Mouse (Mus musculus) c-Kit-positive CD71-positive TER-119-positive erythroid progenitor cells, embryonic 14.5 days (primary cell): Measurements from ENCODE around the gene Cyb561d2.
"Not testable (repeated sequence)": the region's sequence is repeated elsewhere in the genome, so short reads cannot be mapped to it uniquely, and the experiment has no call there.

ENCODE experiments used
- DNase-seq: peaks from one replicate; pipeline ENCODE4 v3.0.0-alpha.2; 2013; ENCODE audit warnings: low spot score

Cyb561d2 gene

DNA sequence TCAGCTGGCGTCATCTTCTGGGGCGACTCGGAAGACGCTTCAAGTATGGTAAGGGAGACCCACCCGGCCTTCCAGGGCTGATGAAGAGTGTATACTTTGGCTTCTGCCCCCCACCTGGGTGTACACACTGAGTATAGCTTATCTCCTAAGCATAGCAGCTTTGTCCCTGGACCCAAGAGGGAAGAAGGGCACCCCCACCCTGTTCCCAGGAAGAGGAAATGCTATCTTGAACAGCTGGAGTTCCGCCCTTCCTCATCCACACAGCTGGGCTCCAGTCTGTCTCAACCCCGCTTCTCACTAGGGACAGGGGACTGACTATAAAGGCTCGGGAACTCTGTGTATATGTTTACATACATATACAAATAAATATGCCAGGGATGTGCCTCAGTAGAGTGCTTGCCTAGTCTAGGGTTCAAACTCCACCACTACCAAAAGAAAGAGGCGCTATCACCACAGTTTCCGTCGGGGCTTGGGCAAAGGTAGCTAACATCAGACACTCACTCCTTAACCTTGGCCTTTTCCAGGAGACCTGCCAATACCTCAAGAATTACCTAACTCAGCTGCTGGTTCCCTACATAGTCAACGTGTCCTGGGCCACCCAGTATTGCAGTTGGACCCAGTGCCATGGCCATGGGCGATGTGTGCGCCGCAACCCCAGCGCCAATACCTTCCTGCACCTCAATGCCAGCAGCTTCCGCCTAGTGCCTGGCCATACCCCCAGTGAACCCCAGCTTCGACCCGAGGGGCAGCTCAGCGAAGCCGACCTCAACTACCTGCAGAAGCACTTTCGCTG lies 29.7 kb upstream of the Cyb561d2 start:
- no peak for DNase-seq

DNA sequence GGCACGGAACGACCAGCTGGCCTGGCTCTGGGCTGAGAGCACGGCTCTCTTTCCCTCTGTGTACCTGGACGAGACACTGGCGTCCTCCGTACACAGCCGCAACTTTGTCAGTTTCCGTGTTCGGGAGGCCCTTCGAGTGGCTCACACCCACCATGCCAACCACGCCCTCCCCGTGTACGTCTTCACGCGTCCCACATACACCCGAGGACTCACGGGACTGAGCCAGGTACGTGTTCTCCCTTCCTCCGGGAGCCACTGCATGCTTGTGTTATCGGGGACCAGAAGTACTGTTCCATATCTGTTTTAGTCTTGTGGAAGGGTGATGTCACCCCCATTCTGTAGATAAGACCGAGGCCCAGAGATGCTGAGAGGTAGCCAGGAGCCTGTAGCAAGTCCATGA lies 28.9 kb upstream of the Cyb561d2 start:
- DNase-seq: peak; percentile 80

DNA sequence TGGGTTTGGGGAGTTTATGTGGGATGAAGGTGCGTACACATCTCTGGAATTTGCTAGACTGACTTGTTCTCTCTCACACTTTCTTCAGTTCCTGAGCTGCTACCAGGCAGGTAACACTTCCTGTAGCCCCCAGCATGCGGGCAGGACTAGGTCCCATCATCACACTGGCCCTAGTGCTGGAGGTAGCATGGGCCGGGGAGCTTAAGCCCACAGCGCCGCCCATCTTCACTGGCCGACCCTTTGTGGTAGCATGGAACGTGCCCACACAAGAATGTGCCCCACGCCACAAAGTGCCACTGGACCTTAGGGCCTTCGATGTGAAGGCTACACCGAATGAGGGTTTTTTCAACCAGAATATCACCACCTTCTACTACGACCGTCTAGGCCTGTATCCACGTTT lies 28.0 kb upstream of the Cyb561d2 start:
- no peak for DNase-seq

DNA sequence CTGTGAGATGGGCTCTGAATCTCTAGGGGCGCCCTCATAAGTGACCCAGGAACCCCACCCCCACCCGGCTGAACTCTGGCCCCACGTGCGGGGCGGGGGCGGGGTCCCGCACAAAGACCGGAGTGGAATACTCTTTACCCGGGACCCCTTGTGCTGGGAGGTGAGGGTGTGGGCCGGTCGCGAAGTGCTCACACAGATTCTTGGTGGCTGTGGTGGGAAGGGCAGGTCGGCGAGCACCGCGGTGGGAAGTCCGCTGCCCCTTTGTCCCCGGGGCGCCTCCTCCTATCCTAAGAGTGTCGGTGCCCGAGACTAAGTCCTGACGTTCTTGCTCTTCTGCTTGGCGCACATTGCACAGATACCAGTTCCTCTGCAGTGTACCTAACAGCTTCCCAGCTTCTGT lies 27.3 kb upstream of the Cyb561d2 start:
- no peak for DNase-seq

DNA sequence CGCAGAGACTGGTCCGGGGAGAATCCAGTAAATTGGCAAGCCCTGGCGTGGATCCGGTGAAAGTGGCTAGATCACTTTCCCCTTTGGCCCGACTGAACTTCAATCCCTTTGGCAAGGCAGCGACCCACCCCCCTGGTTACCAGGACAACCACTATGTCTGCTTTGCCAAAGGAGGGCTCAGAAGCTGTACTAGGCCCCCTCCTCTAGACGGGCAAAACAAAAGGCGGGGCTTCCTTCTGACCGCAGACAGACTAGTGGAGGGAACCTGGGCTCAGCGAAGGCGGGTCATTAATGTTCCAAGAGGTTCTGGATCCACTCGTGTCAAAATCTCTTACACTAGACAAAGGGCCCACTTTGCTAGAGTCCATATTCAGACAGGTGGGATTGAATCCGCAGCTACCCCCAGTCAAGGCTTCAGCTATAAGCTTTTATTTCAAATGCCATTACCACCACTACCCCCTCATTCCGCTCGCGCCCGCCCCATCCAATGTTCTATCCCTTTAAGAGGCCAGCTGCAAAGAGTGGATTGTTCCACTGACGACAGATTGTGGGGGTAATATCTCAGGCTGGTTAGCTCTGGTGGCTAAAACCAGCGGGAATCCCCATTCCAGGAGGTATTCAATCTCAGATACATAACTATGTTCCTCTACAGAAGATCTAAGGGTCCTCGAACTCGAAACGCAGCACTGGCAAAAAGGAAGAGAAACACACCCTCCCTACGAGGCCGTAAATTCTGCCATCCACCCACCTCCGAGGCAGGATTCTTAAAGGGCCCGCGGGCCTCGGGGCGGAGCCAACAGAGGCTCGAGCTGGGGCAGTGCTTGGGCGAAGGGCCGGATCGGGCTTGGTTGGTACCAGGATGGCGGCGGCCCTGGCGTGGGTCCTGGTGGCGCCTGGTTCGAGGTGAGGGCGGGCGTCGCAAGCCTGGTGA lies 26.6 kb upstream of the Cyb561d2 start:
- peak; percentile 89 for DNase-seq

DNA sequence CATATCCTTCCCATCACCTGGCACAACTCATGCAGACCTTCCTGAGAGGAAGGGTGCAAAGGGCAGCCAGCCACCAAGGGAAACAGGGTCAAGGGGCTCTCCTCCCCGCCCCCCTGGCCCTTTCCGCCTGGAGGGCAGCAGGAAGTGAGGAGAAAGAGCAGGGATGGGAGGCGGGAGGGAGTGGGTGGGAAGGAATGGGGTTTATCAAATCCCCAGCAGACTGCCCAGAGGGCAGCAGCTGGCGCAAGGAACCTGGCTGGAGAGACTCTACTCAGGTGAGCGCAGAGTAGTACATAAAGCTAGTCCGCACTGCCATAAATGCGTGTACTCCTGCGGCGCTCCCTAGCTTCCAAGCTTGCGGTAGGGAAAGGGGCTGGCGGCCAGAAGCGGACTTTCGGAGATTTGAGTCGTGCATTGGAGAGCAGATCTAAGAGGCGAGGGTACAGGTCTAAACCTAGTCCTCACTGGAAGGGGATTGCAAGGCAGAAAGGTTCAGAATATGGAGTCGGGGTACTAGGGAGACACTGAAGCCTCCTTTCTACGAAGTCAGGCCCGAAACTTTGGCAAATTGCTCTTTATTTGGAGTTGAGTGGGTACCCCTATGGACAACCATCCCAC lies 25.8 kb upstream of the Cyb561d2 start, which contains the start of gene Hyal2:
Hyal2 (plus strand) TSS at position 244 of the 618 bp plus-strand sequence.
- no peak for DNase-seq

DNA sequence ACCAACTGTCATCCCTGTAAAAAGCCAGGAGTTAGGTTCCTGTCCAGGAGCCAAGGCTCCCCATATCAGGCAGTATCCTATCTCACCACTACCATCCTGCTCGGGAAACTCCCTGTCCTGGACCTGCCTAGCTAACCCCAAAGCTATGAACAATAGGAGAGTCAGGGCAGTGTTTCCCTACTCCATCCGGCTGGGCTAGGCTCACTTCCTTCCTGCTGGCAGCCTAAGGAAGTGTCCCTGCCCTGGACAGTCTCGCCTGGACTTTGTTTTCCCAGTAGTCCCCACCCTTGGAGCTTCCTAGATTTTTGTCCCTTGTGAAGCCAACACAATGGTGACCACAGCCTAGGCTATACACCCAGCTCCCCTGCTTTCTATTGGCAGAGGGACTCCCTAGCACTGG lies 24.9 kb upstream of the Cyb561d2 start:
- DNase-seq: no peak

DNA sequence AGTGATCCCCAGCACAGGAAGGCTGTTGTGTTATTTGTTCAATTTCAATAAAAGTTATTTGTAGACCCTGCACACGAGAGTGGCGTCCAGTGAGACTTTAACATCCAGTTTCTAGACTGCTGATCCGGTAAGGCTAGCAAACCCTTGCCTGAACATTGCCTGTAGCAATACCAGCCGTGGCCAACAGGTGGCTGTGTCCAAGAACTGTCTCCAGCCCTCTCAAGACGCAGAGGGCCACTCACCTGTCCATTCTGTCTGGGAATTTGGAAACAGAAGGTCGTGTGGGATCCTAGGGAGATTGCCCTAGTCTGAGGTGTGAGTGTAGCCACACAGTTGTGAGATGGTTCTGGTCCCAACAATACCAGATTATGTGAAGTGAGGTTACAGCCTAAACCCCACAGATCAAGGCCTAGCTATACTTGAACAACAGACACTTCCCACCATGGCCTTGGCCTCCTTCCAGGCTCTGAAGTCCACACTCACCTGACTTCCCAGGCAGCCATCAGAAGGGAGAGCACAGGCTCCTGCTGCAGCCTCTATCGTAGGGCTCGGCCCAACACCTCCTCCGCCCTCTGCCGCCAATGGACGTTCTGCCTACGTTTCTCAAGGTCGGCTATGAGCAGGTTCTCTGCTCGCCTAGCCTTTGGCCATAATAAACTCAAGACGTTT lies 24.2 kb upstream of the Cyb561d2 start:
- DNase-seq: peak; percentile 85

DNA sequence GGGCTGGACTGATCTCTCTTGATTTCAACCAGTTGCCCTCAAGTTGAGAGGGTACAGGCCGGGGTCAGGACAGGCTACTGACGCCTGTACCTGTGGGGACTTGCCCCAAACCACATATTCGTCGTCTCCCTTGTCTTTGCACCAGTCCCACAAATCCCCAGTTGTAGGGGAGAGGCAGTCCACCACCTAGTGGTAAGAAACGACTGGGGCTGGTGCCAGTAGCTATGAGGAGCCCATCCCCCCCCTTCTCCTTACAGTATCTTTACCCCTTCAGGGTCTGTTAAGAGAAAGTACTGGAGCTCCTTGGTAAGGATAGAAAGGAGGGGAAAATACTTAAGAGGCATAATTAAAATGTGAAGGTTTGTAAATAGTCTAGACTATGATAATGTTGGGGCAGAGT lies 23.6 kb upstream of the Cyb561d2 start:
- DNase-seq: not testable (repeated sequence)

DNA sequence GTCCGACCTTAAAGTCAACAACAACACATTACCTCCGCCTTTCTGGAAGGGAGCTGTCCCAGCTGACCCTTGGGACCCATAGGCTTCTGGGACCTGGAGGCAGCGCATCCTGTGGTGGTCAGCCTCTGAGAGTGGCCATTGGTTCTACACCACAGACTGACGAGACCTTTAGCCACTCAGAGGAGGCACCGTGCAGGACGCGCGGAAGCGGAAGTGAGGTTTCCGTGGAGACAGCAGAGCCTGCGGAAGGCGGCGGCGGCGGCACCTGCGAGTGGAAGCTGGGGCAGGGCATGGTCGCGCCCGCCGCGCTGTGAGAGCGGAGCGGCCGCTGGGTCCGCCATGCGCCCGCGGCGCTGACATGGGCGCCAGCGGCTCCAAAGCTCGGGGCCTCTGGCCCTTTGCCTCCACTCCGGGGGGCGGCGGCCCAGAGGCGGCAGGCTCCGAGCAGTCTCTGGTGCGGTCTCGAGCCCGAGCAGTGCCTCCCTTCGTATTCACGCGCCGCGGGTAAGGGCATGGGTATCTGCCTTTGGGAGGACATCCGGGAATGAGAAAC lies 21.1 kb upstream of the Cyb561d2 start, which contains the start of gene Tusc2:
Tusc2 (plus strand) TSS at position 227 of the 553 bp plus-strand sequence.
- DNase-seq: peak; percentile 90

DNA sequence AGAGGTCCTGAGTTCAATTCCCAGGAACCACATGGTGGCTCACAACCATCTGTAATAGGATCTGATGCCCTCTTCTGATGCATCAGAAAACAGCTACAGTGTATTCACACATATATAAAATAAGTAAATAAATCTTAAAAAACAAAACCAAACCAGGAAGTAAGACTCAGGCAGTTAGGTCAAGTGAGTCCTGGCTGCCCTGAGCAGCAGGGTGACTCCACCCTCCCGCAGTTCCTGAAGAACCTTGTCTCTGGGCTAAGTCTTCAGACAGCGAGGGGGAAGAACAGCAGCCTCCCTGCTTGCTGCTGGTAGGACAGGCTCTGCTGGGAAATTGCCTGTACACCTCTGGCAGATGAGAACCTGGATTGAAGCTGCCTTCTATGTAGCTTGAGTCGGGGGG lies 14.4 kb upstream of the Cyb561d2 start:
- DNase-seq: no peak

DNA sequence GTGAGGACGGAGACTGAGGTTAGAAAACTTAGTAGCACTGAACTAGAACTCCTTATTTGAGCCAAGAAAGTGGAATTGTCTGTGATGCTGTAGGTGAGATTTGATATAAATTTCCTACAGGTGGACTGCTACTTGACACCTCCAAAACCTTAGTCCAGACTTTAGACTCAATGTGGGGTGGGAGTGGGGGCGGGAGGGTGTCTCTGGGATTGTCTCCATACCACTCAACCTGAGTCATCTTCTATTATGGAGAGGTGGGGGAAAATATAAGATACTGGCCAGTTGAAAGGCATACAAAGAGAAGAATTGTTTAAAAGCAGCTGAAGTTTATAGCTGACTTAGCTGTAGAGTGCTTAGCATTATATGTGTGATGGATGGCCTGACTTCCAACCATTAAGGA lies 13.7 kb upstream of the Cyb561d2 start:
- no peak for DNase-seq

DNA sequence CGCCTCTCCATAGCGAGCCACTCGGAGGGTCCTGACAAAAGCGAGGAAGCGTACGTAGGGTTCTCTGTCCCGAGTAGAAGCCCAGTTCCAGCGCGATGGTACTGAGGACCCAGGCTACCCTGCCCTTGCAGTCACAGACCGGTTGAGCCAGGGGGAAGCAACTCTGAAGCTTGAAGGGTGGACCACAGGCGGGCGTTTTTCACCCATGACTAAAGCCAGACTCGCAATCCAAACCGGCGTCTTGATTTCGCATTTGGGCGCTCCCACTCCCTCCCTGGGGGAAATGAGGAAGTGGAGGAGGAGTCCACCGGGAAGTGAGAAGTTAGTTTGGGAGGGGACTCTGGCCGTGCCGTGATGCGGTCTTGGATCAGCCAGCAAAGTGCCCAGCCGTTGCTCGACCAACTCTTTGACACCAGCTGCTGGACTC lies 13.1 kb upstream of the Cyb561d2 start:
- DNase-seq: no peak

DNA sequence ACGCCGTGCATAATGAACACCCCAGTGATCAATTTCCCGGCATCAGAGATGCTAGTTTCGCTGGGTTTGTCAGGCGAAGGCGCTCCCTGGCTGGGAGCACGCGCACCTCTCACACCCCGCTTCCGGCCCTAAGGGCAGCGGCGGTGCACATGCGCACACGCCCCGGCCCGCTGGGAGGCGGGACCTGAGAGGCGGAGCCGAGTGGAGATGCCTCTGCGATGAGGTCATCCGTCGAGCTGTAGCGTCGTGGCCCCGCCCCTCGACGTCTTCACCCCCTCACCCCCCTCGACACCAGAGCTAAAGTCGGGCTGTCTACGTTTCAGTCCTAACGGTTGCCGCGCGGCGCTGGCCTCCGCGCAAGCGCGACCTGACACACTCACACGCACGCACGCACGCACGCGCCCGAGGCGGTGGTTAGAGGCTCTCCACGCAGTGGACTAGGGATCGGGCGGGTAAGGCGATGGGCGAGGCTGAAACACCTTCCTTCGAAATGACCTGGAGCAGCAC lies 12.4 kb upstream of the Cyb561d2 start:
- peak; percentile 97 for DNase-seq

DNA sequence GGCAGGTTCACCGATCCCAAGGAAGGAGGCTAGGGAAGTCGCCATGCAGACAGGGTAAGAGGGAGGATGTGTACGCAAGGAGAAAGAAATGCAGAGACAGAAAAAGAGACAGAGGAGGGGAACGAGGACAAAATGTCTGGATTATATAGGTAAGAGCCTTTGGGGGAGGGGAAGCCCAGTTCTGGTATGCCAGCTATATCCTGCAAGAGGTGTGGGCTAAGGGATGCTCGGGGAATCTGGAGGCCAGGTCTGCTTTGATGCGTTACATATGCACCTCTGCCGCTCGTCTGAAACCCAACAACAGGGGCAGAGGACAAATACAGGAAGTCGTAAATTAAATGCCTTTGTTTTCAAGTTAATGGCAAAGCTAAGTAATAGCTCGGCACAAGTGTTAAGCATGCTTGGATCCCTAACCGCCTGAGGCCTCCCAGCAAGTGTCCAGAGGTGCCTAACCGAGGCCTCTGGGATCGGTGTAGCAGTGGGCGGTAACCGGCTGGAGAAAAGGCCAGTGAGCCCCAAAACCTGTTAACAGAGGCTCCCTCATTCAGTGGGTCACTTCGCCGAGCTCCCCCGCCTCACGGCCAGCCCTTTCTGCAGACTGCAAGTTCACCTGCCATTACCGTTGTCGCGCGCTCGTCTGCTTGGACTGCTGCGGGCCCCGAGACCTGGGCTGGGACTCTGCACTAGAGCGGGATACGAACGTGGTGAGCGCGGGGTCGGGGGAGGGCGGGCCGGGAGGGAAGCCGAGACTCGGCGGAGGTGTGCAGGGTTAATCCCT lies 11.7 kb upstream of the Cyb561d2 start:
- no peak for DNase-seq

DNA sequence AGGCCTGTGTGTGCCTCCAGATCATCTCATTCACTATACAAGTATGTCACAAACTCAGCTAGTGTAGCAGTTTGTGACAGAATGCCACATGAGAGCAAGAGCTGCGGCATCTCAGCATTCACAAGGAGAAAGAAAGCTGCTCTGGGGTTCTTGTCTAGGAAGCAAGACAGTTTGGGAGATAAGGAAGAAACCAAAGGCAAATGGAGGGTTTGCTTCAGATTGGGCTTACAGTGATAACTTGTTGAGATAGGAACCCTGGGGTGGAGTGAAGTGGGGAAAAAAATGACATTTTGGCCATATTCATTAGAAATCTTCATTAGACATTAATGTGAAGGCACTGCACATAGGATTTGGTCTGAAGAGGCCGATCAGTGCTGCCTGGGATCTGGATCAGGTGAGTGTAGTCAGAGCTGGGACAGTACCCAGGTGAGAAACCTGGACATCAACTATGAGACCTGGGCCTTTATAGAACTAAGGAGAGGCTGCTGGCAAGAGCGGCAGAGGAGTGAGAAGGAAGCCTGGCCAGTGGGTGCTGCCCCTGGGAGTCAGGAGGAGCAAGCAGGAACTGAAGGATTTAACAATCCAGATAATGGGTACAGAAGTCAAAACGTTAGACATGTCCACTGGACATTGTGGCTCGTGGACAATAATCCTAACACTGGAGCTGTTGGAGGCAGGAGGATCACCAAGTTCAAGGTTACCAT lies 10.8 kb upstream of the Cyb561d2 start:
- no peak for DNase-seq

DNA sequence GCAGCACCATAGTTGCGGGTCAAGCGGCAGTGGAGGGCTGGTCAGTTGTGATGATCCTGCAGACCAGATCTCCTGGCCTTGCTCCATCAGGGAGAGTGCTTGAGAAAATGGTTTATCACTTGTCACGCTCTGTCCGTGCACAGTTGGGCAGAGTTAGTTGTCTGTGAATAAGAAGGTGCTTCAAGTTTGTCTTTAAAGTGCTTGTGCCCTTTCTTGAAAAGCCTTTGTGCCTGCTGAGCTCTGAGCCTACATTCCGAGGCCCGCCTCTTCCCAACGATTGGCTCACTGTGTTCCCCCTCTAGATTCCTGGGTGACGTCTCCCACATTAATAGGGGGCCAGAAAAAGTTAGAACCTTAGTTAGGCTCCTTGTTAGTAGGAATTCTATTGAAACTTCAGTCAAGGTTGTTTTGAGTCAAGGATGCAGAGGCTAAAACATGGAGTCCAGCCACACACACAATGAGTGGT lies 9.9 kb upstream of the Cyb561d2 start:
- no peak for DNase-seq

DNA sequence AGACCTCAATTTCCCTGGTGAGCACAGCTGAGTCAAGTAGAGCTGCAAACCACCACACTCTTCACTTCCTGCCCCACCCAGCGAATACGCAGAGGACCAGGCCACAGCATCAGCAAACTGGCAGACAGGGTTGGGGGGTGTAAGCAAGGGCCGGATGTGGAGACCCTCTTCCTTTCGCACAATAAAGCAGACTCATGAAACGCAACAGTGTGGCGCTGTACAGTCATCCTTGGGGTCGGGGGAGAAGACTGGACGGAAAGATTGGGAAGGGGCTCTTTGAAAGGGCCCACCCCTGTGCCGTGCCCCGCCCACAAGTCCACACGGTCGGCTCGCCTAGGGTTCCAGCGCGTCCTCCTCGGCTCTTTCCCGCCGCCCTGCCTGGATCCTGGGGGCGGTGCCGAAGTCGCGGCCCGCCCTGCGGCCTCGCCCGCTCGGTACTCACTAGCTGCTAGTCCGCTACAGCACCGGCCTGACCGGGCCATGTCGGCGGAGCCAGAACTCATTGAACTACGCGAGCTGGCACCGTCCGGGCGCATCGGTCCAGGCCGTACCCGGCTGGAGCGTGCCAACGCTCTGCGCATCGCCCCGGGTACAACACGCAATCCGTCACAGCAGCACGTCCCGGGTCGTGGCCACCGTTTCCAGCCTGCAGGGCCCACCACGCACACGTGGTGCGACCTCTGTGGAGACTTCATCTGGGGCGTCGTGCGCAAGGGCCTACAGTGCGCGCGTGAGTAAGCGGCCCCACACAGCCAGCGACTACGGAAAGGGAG lies 9.3 kb upstream of the Cyb561d2 start, which contains the start of gene Rassf1:
Rassf1 (plus strand) TSS at position 439 of the 773 bp plus-strand sequence.
- DNase-seq: no peak
